Mouse (Mus musculus) spleen, postnatal 4 days (tissue): Measurements from ENCODE around the gene Ifnar1.

ENCODE experiments used
- DNase-seq, 2 experiments: peaks; one replicate each; pipeline ENCODE4 v3.0.0; 2022; ENCODE audit warnings: low spot score in 2 of 2

Ifnar1 gene

DNA sequence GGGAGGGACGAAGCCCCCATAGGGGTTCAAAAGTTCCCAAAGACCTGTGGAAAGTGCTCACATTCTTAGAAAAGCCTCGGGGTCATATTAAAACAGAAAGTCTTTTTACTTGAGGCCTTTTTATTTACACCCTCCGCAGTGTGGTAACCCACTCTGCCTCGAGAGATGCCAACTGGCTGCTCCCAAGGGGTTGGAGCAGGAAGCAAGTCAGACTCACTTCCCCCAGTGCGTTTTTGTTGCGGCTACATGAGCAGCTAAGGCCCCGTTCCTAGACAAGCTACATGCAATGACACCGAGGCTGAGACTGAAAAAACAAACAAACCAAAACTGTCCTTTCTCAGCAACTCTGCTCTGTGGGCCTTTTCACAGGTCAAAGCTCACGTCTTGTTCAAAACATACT is 53.5 kb downstream of the Ifnar1 start:
- DNase-seq: no peak

DNA sequence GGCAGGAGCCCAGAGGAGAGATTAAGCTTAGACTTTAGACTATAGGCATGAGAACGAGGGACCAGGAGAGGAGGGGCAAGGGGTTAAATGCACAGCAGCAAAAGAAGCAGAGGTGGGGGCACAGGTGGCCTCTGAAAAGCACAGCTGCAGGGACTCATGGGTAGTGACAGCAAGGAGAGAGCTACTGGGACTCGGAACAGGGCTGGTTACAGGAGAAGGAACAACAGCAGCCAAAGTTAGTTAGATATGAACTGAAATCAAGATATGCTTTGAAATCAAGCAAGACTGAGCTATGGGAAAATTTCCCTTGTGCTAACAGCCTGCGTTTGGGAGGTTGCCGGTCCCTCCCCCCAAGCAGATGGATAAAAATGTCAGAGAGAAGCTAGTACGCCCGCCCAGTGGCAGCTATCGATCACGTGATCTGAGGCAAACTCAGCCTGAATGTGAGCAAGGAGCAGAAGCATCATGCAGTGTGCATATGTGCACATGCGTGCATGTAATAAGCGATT is 56.6 kb downstream of the Ifnar1 start:
- DNase-seq: no peak

DNA sequence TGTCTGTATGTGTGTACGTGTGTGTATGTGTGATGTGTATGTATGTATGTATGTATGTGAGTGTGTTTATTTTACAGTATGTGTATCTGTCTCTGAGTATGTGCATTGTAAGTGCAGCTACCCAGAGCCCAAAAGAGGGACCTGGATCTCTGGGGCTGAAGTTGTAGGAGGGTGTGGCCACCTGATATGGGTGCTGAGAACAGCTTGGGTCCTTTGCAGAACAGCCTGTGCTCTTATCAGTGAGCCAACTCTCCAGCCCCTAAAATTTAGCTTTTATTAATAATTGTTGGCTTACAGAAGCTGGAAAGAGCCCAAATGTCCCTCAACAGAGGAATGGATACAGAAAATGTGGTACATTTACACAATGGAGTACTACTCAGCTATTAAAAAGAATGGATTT is 58.6 kb downstream of the Ifnar1 start:
- DNase-seq: no peak

DNA sequence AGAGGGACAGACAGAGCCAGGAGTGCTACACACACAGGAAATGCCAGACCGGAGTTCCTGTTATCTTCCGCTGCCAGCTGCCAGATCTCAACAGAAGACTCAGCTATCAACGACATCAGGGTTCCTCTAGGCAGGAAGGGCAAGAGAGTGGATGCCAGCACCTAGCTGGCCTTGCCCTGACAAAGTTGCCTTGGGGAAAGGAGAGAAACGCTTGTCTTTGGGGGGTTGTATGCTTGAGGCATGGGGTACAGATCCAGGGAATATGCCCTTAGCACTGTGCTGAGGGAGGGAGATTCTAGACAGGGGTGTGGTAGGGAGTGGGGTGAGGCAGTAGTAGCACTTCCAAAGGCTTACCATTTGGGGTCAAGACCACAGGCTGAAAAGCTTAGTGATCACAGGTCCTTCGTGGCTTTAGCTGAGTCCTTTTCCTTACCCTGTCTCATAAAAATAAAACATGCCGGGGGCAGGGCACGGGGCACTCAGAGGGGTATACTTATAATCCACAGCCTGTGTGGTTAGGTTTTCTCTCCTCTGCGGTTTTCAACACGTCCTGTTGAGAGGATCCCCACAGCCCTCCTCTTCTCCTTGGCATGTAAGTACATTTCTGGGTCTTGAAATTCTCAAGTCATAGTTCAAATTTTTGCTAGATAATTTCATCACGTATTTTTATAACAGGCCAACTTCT is 60.7 kb downstream of the Ifnar1 start:
- peak; percentile 76 to 81 for DNase-seq

DNA sequence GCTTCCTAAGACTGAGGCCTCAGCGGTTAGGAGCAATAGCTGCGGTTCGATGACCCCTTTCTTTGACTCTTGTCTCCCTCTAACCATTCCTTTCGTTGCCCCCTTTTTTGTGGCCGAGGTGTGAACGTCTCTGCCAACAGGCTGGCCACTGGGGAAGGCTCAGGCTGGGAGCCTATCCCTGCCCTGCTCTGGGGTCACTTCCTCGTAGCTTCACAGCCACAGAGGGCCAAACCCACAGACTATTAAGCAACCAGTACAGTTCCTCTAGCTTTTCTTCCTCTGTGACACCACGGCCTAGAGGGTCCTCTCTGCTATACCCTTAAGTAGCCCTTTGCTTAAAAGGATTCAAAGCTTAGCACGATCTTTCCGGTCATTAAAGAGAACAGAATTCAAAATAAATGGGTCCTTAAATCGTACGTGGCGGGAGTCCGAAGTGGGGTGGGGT is 61.4 kb downstream of the Ifnar1 start:
- peak; percentile 69 to 81 for DNase-seq

DNA sequence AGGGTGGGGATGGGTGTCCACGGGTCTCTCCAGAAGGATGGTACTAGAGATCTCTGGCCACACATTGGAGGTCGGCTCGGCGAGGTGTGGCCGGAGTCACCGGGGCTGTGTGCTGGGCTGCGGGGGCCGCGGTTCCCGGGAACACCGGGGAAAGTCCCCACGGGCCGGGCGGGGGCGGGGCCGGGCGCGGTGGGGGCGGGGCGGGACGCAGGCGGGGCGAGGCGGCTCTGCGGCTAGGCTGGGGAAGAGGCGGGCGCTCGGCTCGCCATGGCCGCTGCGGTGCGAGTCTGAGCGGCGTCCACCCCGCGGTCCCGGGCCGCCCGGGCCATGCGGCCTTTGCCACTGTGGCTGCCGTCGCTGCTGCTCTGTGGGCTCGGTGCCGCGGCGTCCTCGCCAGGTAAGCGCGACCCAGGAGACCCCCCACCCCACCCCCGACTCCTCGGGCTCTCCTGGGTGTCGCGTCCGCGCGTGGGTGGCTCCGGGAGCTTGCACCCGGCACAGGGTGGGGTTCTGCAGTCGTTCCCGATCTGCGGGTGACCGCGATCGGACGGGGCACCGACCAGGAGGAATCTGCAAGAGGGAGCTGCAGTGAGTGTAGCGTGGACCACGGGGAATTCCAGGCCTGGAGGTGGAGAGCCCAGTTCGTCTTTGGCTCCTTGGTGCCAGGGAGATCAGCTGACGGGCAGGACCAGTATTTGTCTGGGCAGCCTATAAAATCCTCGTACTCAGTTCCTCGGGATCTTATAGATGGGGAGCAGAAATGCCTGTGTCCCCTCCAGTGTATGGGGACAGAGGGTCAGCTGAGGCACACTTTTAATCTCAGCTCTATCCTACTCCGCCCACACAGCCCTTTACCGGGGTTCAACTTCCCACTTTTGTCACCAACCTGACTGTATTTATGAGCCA is 62.1 kb downstream of the Ifnar1 start, which contains the start of gene Ifngr2:
Gene Ifngr2, plus strand, starts transcription at position 237 of the 906 bp plus-strand sequence.
- peak; percentile 78 to 91 for DNase-seq

DNA sequence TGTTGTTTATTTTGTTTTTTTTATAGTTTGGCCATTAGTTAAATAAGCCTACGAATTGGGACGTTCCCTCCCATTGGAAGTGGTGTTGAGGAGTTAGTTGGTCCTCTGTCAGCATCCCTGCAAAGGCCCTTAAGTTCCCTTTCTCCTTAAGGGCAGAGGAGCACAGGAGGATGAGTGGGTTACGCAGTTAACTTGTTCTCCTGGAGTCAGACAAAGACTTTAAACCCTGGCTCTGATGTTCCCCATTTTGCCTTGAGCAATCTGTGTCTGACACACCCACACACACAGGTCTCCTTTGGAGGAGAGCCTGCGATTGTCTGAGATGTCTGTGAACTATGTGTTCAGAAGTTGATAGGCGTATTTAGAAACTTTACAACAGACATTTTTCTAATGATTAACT is 62.9 kb downstream of the Ifnar1 start:
- no peak for DNase-seq

DNA sequence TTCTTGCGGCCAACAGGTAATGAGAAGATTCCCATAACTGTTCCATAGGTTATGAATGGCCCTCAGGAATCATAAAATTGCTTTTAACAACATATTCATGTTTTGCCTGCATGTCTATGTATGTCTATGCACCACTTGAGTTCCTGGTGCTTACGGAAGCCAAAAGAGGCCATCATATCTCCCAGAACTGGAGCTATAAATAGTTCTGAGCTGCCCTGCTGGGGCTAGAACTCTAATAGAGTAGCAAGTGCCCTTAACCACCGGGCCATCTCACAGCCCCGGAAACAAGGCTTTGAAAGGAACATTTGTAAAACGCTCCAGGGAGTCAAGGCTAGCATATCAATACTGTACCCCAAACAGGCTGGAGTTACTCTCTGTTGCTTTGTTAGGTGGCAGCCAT is 63.5 kb downstream of the Ifnar1 start:
- DNase-seq: no peak

DNA sequence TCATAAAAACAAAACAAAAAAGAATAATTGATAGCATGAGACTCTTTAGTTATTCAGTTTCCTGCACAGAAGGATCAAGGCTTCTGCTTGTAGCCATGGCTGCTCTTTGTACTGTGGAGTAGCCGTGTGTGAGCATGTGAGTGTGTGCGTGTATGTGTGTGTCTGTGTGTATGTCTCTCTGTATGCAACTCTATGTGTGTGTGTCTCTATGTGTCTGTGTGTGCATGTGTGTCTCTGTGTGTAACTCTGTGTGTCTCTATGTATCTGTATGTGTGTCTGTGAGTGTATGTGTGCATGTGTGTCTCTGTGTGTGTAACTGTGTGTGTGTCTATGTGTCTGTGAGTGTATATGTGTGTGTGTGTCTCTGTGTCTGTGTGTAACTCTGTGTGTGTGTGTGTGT is 64.0 kb downstream of the Ifnar1 start:
- DNase-seq: no peak

DNA sequence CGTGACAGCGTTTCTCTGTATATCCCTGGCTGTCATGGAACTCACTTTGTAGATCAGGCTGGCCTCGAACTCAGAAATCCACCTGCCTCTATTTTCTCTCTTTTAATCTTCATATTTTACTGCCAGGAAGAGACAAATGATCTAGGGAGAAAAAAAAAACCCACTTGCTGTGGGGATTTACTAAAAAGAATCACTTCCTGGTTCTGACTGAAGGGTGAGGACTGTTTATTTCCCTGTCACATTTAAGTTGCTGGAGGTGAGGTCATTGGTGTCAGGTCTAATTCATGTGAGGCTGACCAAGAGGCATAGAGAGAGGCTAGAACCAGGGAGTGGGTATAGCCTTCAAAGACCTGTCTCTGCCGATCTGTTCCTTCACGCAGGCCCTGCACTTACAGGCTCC is 64.6 kb downstream of the Ifnar1 start:
- DNase-seq: no peak

DNA sequence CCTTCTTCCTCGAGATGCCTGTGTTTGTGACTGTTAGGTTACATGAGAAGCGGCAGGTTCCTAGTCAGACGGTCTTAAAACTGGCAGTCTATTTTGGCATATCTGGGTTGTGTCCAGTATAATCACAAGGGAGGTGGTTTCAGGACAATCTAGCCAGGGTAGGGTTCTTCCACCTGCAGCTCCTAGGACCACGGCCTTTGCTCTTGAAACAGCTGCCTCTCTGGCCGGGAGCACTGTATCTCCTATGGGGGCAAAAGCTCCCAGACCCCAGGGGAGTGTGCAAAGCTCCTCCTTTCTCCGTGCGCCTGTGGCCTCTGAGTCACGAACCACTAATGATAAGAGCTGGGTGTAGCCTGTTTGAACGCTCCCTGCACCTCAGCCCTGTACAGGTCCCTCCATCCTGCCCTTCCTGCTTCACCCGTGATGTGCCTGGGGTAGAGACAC is 66.1 kb downstream of the Ifnar1 start:
- no peak for DNase-seq

DNA sequence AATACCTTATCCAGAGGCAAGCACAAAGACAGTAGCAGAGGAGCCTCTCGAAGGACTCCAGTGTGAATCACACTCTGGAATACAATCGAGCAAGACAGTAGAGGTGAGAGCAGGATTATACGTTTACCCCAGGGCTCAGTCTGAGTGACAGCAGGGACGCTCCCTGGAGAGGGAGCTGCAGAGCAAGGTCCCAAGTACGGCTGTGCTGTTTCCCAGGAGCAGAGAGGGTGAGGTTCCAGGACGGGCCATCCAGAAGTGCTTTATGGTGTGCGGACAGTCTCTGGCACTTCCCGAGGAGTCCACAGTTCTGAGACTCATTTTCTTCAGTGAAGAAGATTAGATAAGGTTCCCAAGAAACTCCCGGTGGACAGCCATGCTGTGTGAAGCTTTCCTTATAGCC is 67.0 kb downstream of the Ifnar1 start:
- DNase-seq: no peak

DNA sequence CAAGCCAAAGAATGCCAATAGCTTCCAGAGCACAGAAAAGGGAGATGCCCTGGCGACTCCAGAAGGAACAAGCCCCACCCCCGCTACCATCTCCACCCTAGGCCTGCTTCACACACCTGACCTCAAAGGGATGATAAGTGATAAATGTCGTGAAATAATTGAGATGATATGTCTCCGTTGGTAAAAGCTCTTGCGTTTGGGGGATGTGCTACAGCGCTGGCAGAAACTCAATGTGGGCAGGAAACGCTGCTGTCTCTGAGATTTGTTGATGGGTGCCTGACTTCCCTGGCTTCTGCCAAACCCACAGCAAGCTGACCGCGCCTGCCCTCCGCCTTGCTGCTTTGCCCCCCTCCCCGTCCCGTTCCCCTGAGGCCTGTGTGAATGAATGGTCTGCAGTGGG is 68.6 kb downstream of the Ifnar1 start:
- no peak for DNase-seq

DNA sequence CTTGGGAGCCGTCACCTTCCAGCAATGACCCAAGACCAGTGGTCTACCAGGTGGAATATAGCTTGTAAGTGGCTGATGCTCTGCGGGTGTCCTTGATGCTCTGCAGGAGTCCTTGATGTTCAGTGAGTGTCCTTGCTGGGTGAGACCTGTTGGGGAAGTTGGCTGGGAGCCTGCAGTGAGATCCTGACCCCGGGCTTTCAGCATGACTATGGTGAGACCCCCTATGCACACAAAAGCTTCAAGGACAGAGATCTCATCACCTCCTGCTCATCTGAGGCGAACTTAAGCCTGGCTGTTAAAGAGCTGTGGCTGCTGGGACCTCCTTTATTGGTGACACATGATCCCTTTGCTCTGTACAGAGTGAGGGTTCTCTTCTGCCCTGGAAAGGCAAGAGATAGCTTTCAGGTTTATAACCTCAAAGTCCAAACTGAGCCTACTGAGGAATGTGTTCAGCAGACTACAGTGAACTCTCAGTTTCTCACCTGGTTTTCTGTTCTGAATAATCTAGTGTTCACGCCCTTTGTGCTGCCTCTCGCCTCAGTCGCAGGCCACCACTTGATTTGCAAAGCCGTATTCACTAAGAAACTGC is 70.1 kb downstream of the Ifnar1 start:
- no peak for DNase-seq

DNA sequence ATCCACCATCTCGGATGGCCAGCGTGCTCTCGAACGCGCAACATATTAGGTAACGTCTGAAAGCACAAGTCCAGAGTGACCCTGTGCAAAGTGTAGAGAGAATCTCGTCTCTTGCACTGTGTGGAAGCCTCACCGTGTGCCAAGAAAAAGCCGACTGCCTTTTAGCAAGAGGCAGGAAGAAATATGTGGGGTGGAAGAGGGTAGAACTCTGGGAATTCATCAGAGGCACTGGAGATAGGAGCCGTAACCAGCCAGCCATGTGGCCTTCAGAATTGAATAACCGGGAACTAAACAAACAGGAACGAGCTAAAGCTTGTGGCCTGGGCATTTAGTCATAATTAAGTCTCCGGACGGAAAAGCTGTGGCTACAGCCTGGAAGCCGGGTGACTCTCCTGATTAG is 71.6 kb downstream of the Ifnar1 start:
- DNase-seq: no peak
